Mouse (Mus musculus): ENCODE measurements around the gene Arid2. TPM values are rescaled to one million over a fixed set of nuclear protein-coding genes. Genes with fewer than 3 reads are reported as not detected.
A peak's percentile ranks its signal among the peaks of the same experiment; 100 is the strongest.

Gene Arid2
- polyA plus RNA-seq, 1 experiment from 2014 or later: 9.4 TPM

GRCm38 (mm10) chr15:96377701-96378100 lies 90.4 kb downstream of the Arid2 start:
- H3K9ac ChIP-seq (ENCODE audit: low read depth, low read length): no peak overlapping the region
- TF ChIP-seq CTCF (IDR thresholded peaks at IDR 0.05; ENCODE audit: low read depth): no peak
- no peaks in the 10 kb centered on the region for H3K9me3 ChIP-seq (ENCODE audit: control insufficient read depth)
- peaks cover 15% of the 10 kb centered on the region for H3K36me3 ChIP-seq (ENCODE audit: control insufficient read depth, insufficient read depth)
- ATAC-seq: no peak
- H3K4me1 ChIP-seq (replicated peaks; ENCODE audit: control insufficient read depth, insufficient read depth, low read length): no peaks in the 10 kb centered on the region
- H3K4me2 ChIP-seq (replicated peaks; ENCODE audit: low read depth): no peak overlapping the region
- no peak overlapping the region for H3K27ac ChIP-seq (ENCODE audit: low read depth, low read length)
- H3K4me3 ChIP-seq (ENCODE audit: low read depth, low read length): no peak overlapping the region
- no peaks in the 10 kb centered on the region for H3K27me3 ChIP-seq (replicated peaks; ENCODE audit: control insufficient read depth, insufficient read depth, low read length)
- 81% methylated on average over 7 of the region's 7 CpGs for WGBS

GRCm38 (mm10) chr15:96382223-96382622 lies 94.9 kb downstream of the Arid2 start:
- H3K27me3 ChIP-seq (replicated peaks; ENCODE audit: control insufficient read depth, insufficient read depth, low read length): no peaks in the 10 kb centered on the region
- no peak overlapping the region for H3K9ac ChIP-seq (ENCODE audit: low read depth, low read length)
- H3K36me3 ChIP-seq (ENCODE audit: control insufficient read depth, insufficient read depth): peaks cover 14% of the 10 kb centered on the region
- H3K4me2 ChIP-seq (replicated peaks; ENCODE audit: low read depth): no peak overlapping the region
- no peak for TF ChIP-seq CTCF (IDR thresholded peaks at IDR 0.05; ENCODE audit: low read depth)
- H3K9me3 ChIP-seq (ENCODE audit: control insufficient read depth): no peaks in the 10 kb centered on the region
- WGBS: 86% methylated on average over 11 of the region's 11 CpGs
- H3K4me3 ChIP-seq (ENCODE audit: low read depth, low read length): no peak overlapping the region
- ATAC-seq: no peak
- no peaks in the 10 kb centered on the region for H3K4me1 ChIP-seq (replicated peaks; ENCODE audit: control insufficient read depth, insufficient read depth, low read length)
- H3K27ac ChIP-seq (ENCODE audit: low read depth, low read length): no peak overlapping the region

- Histone ChIP-seq H3K27ac (ENCODE audit: low read depth, low read length) (no peak overlapping the region; the same call in 1 of the 2 replicates), H3K27me3 (replicated peaks; ENCODE audit: control insufficient read depth, insufficient read depth, low read length) (no peaks in the 10 kb centered on the region), H3K9ac (ENCODE audit: low read depth, low read length) (no peak overlapping the region), H3K4me2 (replicated peaks; ENCODE audit: low read depth) (no peak overlapping the region), H3K4me1 (replicated peaks; ENCODE audit: control insufficient read depth, insufficient read depth, low read length) (no peaks in the 10 kb centered on the region), H3K4me3 (ENCODE audit: low read depth, low read length) (no peak overlapping the region), H3K36me3 (ENCODE audit: control insufficient read depth, insufficient read depth) (peaks cover 37% of the 10 kb centered on the region), H3K9me3 (ENCODE audit: control insufficient read depth) (no peaks in the 10 kb centered on the region)
- 74% methylated on average over 1 of the region's 1 CpGs for WGBS
- no peak for TF ChIP-seq CTCF (IDR thresholded peaks at IDR 0.05; ENCODE audit: low read depth)
- ATAC-seq: peak; percentile 31; the same call in 1 of the 2 replicates
Measured at GRCm38 (mm10) chr15:96388565-96388964, 101.2 kb downstream of the Arid2 start.

GRCm38 (mm10) chr15:96392878-96393277 lies 105.6 kb downstream of the Arid2 start:
- Histone ChIP-seq H3K9ac (ENCODE audit: low read depth, low read length) (no peak overlapping the region), H3K27ac (ENCODE audit: low read depth, low read length) (no peak overlapping the region), H3K4me1 (replicated peaks; ENCODE audit: control insufficient read depth, insufficient read depth, low read length) (no peaks in the 10 kb centered on the region), H3K4me3 (ENCODE audit: low read depth, low read length) (no peak overlapping the region), H3K4me2 (replicated peaks; ENCODE audit: low read depth) (no peak overlapping the region), H3K36me3 (ENCODE audit: control insufficient read depth, insufficient read depth) (peaks cover 56% of the 10 kb centered on the region), H3K27me3 (replicated peaks; ENCODE audit: control insufficient read depth, insufficient read depth, low read length) (no peaks in the 10 kb centered on the region), H3K9me3 (ENCODE audit: control insufficient read depth) (no peaks in the 10 kb centered on the region)
- WGBS: 89% methylated on average over 3 of the region's 3 CpGs
- TF ChIP-seq CTCF (IDR thresholded peaks at IDR 0.05; ENCODE audit: low read depth): peak; percentile 12; the same call in 1 of the 2 replicates
- no peak for ATAC-seq

DNA sequence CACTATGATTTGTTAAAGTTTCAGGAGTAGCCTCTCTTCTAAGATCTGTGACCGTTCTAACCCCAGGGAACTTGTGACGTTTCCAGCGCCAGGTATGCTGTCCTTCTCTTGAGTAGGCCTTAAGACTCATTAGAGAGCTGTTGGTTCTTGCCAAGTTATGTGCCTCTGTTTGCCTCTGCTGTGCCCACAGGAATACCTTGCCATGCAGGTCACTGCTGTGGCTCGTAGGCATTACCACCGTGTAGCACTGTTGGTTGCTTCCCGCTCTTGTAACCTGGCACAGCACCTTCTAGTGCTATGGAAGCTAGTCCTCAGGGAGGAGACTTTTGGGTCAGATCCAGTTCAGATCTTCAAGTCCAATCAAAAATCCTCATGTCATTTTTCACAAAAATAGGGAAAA lies 107.8 kb downstream of the Arid2 start:
- no peaks in the 10 kb centered on the region for H3K9me3 ChIP-seq (ENCODE audit: control insufficient read depth)
- no peak for TF ChIP-seq CTCF (IDR thresholded peaks at IDR 0.05; ENCODE audit: low read depth)
- H3K4me1 ChIP-seq (replicated peaks; ENCODE audit: control insufficient read depth, insufficient read depth, low read length): no peaks in the 10 kb centered on the region
- no peak overlapping the region for H3K9ac ChIP-seq (ENCODE audit: low read depth, low read length)
- no peaks in the 10 kb centered on the region for H3K27me3 ChIP-seq (replicated peaks; ENCODE audit: control insufficient read depth, insufficient read depth, low read length)
- WGBS: 96% methylated on average over 6 of the region's 6 CpGs
- no peak overlapping the region for H3K27ac ChIP-seq (ENCODE audit: low read depth, low read length)
- H3K36me3 ChIP-seq (ENCODE audit: control insufficient read depth, insufficient read depth): peaks cover 50% of the 10 kb centered on the region
- no peak overlapping the region for H3K4me2 ChIP-seq (replicated peaks; ENCODE audit: low read depth)
- H3K4me3 ChIP-seq (ENCODE audit: low read depth, low read length): no peak overlapping the region
- no peak for ATAC-seq

DNA sequence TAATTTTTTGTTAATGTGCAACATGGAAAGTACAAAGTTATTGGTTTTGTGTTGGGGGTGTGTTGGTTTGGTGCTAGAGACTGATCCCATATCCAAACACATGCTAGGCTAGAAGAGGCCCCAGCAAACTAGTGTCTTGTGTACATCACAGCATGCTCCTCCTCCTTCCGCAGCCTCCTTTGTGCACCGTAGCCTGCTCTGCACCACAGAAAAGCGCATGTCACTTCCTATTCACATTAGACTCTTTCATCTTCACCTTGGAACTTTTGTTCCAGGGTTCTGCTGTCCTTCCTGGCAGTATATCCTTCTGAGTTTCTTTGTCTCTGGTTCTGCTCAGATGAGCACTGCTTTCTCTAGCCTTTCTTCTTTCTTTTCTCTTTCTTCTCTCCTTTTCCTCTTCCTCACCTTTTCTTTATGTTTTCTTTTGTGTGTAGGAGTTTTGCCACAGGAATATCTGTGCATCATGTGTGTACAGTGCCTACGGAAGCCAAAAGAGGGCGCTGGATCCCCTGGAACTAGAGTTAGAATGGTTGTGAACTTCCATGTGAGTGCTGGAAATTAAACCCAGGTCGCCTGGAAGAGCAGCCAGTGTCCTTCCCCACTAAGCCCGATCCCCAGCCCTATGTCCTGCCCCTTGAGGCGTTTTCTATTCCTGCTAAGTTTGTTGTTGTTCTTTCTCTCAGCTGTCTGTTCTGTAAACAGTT lies 109.5 kb downstream of the Arid2 start:
- Histone ChIP-seq H3K4me1 (replicated peaks; ENCODE audit: control insufficient read depth, insufficient read depth, low read length) (no peaks in the 10 kb centered on the region), H3K9ac (ENCODE audit: low read depth, low read length) (no peak overlapping the region), H3K27ac (ENCODE audit: low read depth, low read length) (no peak overlapping the region), H3K9me3 (ENCODE audit: control insufficient read depth) (no peaks in the 10 kb centered on the region), H3K4me2 (replicated peaks; ENCODE audit: low read depth) (no peak overlapping the region), H3K4me3 (ENCODE audit: low read depth, low read length) (no peak overlapping the region), H3K36me3 (ENCODE audit: control insufficient read depth, insufficient read depth) (peaks cover 42% of the 10 kb centered on the region), H3K27me3 (replicated peaks; ENCODE audit: control insufficient read depth, insufficient read depth, low read length) (no peaks in the 10 kb centered on the region)
- no peak for ATAC-seq
- WGBS: 85% methylated on average over 8 of the region's 8 CpGs
- 0 out of 2 replicates have a peak, but pooled peaks have one; percentile 10 for TF ChIP-seq CTCF (IDR thresholded peaks at IDR 0.05; ENCODE audit: low read depth)
